Mouse (Mus musculus) forebrain, embryonic 15.5 days (tissue): ENCODE results near the gene B430305J03Rik. TPM values are rescaled to one million over a fixed set of nuclear protein-coding genes. Genes with fewer than 3 reads are reported as not detected.

Experiments
- ATAC-seq: fragments of 200-750 bp; cut with Nextera tagmentation; replicated peaks from 2 replicates; pipeline ENCODE4 v1.8.0; 2017; ENCODE audit warnings: mild to moderate bottlenecking, moderate TSS enrichment, moderate library complexity
- H3K27ac ChIP-seq: fragments of 300-500 bp; sonication (generic); replicated peaks from 2 replicates; pipeline ENCODE4 v1.5.1; 2015; ENCODE audit warnings: mild to moderate bottlenecking, inconsistent platforms
- H3K27me3 ChIP-seq: fragments of 300-500 bp; sonication (generic); 2 replicates; pipeline ENCODE4 v1.6.1; 2015; ENCODE audit warnings: inconsistent platforms
- H3K36me3 ChIP-seq: fragments of 300-500 bp; sonication (generic); 2 replicates; pipeline ENCODE4 v1.6.1; 2015; ENCODE audit warnings: mild to moderate bottlenecking, inconsistent platforms
- H3K4me1 ChIP-seq: fragments of 300-500 bp; sonication (generic); 2 replicates; pipeline ENCODE4 v1.6.1; 2015; ENCODE audit warnings: inconsistent platforms
- H3K4me2 ChIP-seq: fragments of 300-500 bp; sonication (generic); replicated peaks from 2 replicates; pipeline ENCODE4 v1.6.1; 2015; ENCODE audit warnings: mild to moderate bottlenecking, inconsistent platforms
- H3K4me3 ChIP-seq: fragments of 300-500 bp; sonication (generic); 2 replicates; pipeline ENCODE4 v1.5.1; 2015; ENCODE audit warnings: mild to moderate bottlenecking, inconsistent platforms
- H3K9ac ChIP-seq: fragments of 300-500 bp; sonication (generic); replicated peaks from 2 replicates; pipeline ENCODE4 v1.6.1; 2015; ENCODE audit warnings: mild to moderate bottlenecking, inconsistent platforms
- H3K9me3 ChIP-seq: fragments of 300-500 bp; sonication (generic); 2 replicates; pipeline ENCODE4 v1.6.1; 2016; ENCODE audit warnings: inconsistent platforms
- WGBS: fragments of 180-500 bp; shearing (Covaris S2); methylation state at CpG from one replicate; pipeline ENCODE4 v1.1.7; 2015; ENCODE audit warnings: mixed read lengths; 5-methylcytosine and 5-hydroxymethylcytosine counted together
- polyA plus RNA-seq: library from polyadenylated mRNA; unstranded; fragments of >200 nt; fragmentation: Nextera tagmentation; extraction: Ambion mirVana; gene quantifications from 2 replicates; pipeline ENCODE4 v1.2.1, GENCODE M21; 2015

The B430305J03Rik gene
- polyA plus RNA-seq, 1 experiment from 2014 or later = not detected

DNA sequence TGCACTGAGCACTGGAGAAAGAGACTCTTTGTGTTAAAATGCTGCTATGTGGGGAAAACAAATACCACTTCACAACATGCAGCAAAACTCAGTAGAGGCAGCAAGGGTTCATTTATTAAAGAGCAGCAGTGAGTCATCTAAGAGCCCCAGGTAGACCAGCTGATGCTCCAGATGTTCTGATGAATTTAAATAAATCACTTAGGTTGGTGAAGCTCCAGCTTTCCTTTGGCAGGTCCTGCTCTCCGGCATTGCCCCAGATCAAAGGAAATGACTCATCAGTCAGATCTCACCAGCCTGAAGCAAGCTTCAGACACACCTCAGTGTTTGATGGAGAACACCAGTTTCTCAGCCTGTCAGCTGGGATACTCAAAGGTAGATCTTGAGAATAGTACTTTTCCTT, 20.1 kb downstream of the B430305J03Rik start:
- ATAC-seq = no peak
- no peak overlapping the region for H3K4me3 ChIP-seq
- no peaks in the 10 kb centered on the region for H3K27me3 ChIP-seq
- H3K36me3 ChIP-seq = no peaks in the 10 kb centered on the region
- no peak overlapping the region for H3K27ac ChIP-seq
- 73% methylated on average over 1 of the region's 1 CpGs for WGBS
- no peaks in the 10 kb centered on the region for H3K9me3 ChIP-seq
- no peak overlapping the region for H3K9ac ChIP-seq
- H3K4me2 ChIP-seq = no peak overlapping the region
- 0 out of 2 replicates have a peak, but pooled peaks cover 4% of the 10 kb centered on the region for H3K4me1 ChIP-seq

GRCm38 (mm10) chr3:61344031-61344430, 21.7 kb downstream of the B430305J03Rik start:
- peaks cover 7% of the 10 kb centered on the region; the same call in 1 of the 2 replicates for H3K4me1 ChIP-seq
- H3K36me3 ChIP-seq = no peaks in the 10 kb centered on the region
- ATAC-seq = no peak
- no peaks in the 10 kb centered on the region for H3K9me3 ChIP-seq
- H3K9ac ChIP-seq = no peak overlapping the region
- 88% methylated on average over 7 of the region's 7 CpGs for WGBS
- H3K27me3 ChIP-seq = no peaks in the 10 kb centered on the region
- no peak overlapping the region for H3K27ac ChIP-seq
- no peak overlapping the region for H3K4me2 ChIP-seq
- H3K4me3 ChIP-seq = no peak overlapping the region

GRCm38 (mm10) chr3:61340321-61340720, 25.4 kb downstream of the B430305J03Rik start:
- peaks cover 3% of the 10 kb centered on the region; the same call in 1 of the 2 replicates for H3K4me1 ChIP-seq
- no peak for ATAC-seq
- no peaks in the 10 kb centered on the region for H3K36me3 ChIP-seq
- H3K27me3 ChIP-seq = no peaks in the 10 kb centered on the region
- no peak overlapping the region for H3K4me2 ChIP-seq
- no peak overlapping the region for H3K4me3 ChIP-seq
- no peaks in the 10 kb centered on the region for H3K9me3 ChIP-seq
- 38% methylated on average over 5 of the region's 5 CpGs for WGBS
- H3K9ac ChIP-seq = no peak overlapping the region
- H3K27ac ChIP-seq = no peak overlapping the region

- Histone ChIP-seq H3K36me3 (no peaks in the 10 kb centered on the region), H3K4me1 (peaks cover 3% of the 10 kb centered on the region; the same call in 1 of the 2 replicates), H3K4me2 (no peak overlapping the region), H3K27ac (no peak overlapping the region), H3K27me3 (no peaks in the 10 kb centered on the region), H3K9ac (no peak overlapping the region), H3K9me3 (no peaks in the 10 kb centered on the region), H3K4me3 (no peak overlapping the region)
- 81% methylated on average over 3 of the region's 3 CpGs for WGBS
- ATAC-seq = no peak
These were observed 28.5 kb downstream of the B430305J03Rik start for GRCm38 (mm10) chr3:61337230-61337629.

GRCm38 (mm10) chr3:61336205-61336604, 29.5 kb downstream of the B430305J03Rik start:
- Histone ChIP-seq H3K27ac (no peak overlapping the region), H3K4me2 (no peak overlapping the region), H3K4me3 (no peak overlapping the region), H3K4me1 (peaks cover 3% of the 10 kb centered on the region; the same call in 1 of the 2 replicates), H3K27me3 (no peaks in the 10 kb centered on the region), H3K36me3 (no peaks in the 10 kb centered on the region), H3K9me3 (no peaks in the 10 kb centered on the region), H3K9ac (no peak overlapping the region)
- ATAC-seq = no peak
- 70% methylated on average over 2 of the region's 2 CpGs for WGBS

- Histone ChIP-seq H3K9ac (no peak overlapping the region), H3K9me3 (no peaks in the 10 kb centered on the region), H3K4me2 (no peak overlapping the region), H3K4me1 (peaks cover 4% of the 10 kb centered on the region; the same call in 1 of the 2 replicates), H3K4me3 (no peak overlapping the region), H3K27ac (no peak overlapping the region), H3K36me3 (no peaks in the 10 kb centered on the region), H3K27me3 (no peaks in the 10 kb centered on the region)
- no peak for ATAC-seq
- 76% methylated on average over 6 of the region's 6 CpGs for WGBS
These were observed 44.1 kb downstream of the B430305J03Rik start for GRCm38 (mm10) chr3:61321632-61322031.

- Histone ChIP-seq H3K4me2 (no peak overlapping the region), H3K27ac (no peak overlapping the region), H3K4me1 (peaks cover 4% of the 10 kb centered on the region; the same call in 1 of the 2 replicates), H3K36me3 (no peaks in the 10 kb centered on the region), H3K27me3 (no peaks in the 10 kb centered on the region), H3K4me3 (no peak overlapping the region), H3K9ac (no peak overlapping the region), H3K9me3 (no peaks in the 10 kb centered on the region)
- 65% methylated on average over 2 of the region's 2 CpGs for WGBS
- no peak; the same call in 1 of the 2 replicates for ATAC-seq
These were observed 45.7 kb downstream of the B430305J03Rik start for GRCm38 (mm10) chr3:61320031-61320430.

GRCm38 (mm10) chr3:61315002-61315401, 50.7 kb downstream of the B430305J03Rik start:
- Histone ChIP-seq H3K27me3 (no peaks in the 10 kb centered on the region), H3K4me2 (no peak overlapping the region), H3K4me3 (no peak overlapping the region), H3K9ac (no peak overlapping the region), H3K4me1 (no peaks in the 10 kb centered on the region), H3K36me3 (no peaks in the 10 kb centered on the region), H3K27ac (no peak overlapping the region), H3K9me3 (no peaks in the 10 kb centered on the region)
- WGBS = 84% methylated on average over 2 of the region's 2 CpGs
- ATAC-seq = no peak

Other genes starting within 250 kb of the B430305J03Rik start
- 15.2 and 17.4 TPM in 2 replicates for gene Rap2b, start 4.3 kb downstream of the B430305J03Rik start, polyA plus RNA-seq